Mouse (Mus musculus) spleen, postnatal 10 days (tissue): ENCODE data around the gene BC003965.

Experiments
- DNase-seq, 2 experiments: peaks; one replicate each; pipeline ENCODE4 v3.0.0; 2021 to 2022; ENCODE audit warnings: low spot score in 2 of 2

Gene BC003965

DNA sequence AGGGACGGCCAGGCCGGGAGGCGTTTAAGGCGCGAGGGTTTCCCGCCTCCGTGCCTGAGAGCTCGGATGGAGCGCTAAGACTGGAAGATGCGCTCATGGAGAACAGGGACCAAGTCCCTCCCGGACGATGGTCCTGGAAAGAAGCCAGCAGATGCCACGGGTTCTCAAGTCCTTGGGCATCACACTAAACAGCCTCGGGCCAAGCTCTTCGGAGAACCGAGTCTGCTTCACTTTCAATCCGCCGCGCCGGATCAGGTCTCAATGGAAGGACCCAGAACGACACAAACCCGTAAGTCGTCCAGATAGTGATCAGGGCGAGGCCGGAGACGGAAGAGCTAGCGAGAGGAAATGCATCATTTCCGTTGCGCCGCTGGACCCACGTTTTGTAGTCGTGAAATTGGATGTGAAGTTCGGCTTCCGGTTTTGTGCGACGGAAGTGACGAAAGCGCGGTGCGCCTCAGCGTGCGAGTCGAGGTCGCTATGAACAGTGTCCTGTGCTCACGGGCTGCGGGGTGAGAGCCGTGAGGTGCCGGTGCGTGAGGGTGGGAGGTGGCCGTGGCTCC, at the start of gene BC003965:
Gene BC003965 (plus strand): TSS at position 426 of the 563 bp plus-strand sequence.
- peak; percentile 89 to 98 for DNase-seq

DNA sequence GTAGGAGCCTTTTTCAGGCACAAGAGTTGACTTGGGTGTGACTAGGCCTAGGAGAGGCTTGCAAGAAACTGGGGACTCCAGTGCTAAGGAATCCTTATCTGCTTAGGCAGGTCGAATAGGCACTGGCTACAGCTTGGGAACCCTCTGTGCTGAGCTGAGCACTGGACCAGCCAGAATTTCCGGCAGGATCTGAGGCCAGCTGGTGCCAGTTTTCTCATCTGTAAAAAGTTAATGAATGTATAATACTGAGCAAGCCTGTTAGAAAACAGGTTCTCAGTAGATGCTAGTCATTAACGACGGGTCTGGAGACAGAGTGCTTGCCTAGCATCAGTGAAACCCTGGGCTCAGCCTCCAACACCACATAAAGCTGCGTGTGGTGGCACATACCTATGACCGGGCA, 48.7 kb upstream of the BC003965 start:
- no peak for DNase-seq

DNA sequence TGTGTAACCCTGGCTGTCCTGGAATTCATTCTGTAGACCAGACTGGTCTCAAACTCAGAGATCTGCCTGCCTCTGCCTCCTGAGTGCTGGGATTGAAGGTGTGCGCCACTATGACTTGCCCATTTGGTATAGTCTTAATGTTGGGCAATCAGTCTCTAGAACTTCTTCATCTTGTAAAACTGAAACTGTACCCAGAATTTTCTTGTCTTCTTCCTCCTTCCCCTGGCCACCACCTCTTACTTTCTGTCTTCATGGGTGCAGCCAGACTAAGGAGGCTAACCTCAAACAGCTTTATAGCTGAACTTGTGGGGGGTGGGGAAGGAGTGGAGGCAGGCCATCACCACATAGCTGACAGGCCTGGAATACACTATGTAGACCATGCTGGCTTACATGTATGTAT, 45.6 kb upstream of the BC003965 start:
- DNase-seq = no peak

DNA sequence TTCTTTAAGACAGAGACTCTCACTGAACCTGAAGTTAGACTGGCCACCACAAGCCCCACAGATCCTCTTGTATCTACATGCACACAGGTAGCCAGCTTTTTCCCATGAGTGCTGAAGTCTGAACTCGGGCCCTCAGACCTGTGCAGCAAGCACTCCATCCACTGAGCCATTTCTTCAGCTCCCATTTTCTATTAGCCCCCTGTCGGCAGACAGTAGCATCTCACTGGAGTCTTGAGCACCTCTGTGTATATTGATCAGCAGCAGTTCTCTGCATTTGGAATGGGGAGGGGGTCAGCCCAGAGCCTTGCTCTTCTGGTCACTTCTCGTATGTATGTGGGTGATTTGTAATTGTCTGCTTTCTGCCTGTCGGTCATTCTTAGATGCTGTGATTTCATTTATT, 44.4 kb upstream of the BC003965 start:
- no peak for DNase-seq

DNA sequence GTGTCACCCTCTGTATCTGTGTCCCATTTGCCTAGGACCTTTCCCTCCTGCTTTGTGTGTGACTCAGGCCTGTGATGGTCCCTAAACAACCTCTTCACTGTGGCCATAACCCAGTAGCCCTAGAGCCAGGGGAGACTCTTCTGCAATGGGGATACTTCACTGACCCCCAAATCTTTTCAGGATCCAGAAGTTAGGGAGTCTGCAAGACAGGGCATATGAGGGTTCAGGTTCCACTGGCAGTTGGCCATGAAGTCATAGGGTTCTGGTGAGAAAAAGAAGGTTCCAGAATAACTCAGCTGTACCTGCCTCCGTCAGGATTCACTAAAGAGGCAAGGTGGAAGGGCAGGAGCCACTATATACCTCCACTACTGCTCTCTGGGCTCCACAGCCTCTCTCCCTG, 22.2 kb upstream of the BC003965 start, which contains the start of gene Ccdc154:
Gene Ccdc154 (plus strand): TSS at position 301 of the 400 bp plus-strand sequence.
- no peak for DNase-seq

DNA sequence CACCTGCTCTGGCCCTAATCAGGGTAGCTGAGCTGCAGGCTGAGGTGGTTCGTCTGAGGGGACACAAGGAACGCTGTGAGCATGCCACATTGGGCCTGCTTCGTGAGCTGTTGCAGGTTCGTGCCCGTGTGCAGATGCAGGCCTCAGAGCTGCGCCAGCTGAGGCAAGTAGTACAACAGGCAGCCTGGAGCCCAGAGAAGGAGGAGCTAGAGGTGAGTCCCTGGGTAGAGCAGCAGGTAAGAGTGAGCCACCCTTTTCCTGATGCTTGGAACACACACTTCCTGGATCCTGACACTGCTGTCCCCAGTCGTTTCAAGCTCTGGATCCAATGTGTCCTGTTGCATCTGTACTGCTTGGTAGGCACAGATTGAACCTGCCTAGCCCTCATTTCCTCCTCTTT, 21.0 kb upstream of the BC003965 start:
- no peak for DNase-seq

DNA sequence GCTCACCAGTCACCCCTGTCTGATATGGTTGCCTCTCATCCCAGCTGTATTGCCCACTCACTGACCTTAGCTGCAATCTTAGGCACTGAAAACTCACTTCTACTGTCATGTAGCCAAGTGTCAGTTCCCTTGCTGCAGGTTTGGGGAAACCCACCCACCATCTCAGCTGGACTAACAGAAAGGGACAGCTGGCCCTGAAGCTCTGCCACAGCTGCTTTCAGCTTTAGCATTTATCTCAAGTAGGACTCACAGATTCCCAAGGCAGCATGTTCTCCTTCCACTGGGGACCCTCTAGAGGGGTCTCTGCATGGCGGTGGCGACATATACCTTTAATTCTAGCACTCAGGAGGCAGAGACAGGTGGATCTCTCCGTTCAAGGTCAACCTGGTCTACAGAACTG, 19.6 kb upstream of the BC003965 start:
- DNase-seq = no peak

DNA sequence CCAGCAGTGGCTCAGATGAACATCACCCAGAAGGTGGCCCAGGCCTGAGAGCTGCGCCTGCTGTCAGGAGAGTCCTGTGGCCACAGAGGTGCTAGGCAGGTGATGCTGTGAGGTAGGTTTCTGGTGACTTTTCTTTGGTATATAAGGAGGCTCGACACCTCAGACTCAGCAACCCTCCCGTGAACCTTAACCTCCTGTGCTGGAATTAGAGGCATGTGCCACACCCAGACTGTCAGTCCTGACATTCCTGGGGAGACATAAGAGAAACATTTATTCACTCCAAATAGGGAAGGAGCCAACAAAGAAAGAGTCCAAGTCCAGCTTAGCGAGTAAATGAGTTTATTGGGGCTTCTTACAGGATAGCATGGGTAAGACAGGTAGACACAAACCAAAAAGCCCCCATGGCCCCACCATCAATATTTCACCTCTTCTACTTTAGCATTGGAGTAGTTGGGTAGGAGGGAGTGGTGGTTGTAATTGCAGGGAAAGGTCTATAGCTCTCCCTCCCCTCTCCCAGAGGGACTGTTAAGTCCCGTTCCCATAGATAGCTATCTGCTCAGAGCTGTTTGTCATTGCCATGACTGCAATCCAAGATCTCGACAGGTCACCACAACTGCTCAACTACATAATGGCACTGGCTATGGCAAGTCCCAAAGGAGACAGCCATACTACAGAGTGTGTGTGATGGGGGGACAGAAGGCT, 18.2 kb upstream of the BC003965 start:
- DNase-seq = no peak

DNA sequence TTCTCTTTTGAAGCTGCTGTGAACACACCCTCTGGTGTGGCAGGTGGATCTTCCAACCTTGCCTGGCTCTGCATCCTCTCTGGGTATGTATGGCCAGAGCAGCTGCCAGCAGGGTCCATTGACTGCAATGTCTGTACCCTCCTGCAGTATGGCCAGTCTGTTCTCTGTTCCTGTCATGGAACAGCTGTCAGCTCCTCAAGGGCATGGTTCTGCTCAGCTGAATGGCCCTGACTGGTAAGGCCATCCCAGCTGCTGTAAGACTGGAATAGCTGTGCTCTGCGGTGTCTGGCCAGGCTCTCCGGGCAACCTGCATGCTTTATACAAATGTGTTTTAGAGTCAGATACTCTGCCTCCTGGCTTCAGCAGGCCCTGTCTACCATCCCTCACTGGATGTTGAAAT, 14.6 kb upstream of the BC003965 start:
- DNase-seq = no peak

DNA sequence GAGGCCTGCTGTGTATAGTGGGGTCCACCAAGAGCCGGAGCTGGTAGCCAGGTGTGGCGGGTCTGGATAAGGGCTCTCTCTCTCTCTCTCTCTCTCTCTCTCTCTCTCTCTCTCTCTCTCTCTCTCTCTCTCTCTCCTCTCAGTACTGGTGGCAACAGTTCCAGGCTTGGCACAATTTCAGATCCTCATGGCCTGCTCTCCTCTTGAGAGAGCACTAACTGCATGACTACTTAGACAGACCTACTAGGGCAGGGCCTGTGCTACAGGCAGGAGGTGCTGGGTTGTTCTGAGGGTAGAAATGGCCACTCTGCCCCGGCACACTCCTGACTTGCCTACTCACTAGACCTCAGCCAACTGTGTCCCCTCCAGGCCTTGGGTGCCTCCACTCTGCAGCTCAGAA, 11.8 kb upstream of the BC003965 start:
- no peak for DNase-seq

DNA sequence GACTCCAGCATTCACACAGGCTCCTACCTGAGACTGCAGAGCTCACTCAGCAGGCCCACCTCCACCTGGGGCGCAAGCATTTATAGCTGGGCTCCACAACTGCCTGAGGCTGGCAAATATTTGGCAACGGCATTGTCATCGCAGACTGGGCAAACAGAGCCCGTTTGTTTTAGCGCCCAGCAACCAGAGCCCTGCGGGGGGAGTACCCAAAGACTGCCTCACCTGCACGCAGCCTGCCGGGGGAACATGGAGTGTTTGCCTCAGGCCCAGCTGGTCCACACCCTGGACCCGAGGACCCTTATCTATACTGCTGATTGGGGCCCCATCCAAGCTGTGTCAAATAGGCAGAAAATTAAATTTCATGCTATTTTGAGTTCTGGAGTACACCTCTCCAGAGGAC, 8.9 kb upstream of the BC003965 start, which contains the start of gene Gm38655:
Gene Gm38655 (minus strand): TSS at position 61 of the 400 bp plus-strand sequence.
- DNase-seq = no peak

DNA sequence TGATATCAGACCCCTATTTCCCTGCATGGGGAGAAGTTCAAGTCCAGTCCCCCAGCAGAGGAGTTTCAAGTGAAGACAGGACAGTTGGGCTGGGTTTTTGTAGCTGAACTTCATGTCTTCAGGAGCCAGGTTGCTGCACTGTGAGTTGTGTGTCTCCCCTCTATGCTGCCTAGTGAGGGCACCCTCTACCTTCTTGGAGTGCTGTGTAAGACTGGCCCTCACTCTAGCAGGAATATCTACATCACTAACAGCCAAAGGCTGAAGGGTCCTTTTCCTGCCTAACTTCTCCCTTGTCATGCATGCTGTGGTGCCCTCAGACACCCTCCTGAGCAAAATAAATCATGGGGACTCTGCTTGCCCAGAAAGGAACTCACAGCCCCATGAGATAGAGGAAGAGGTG, 1.1 kb upstream of the BC003965 start:
- DNase-seq = no peak

DNA sequence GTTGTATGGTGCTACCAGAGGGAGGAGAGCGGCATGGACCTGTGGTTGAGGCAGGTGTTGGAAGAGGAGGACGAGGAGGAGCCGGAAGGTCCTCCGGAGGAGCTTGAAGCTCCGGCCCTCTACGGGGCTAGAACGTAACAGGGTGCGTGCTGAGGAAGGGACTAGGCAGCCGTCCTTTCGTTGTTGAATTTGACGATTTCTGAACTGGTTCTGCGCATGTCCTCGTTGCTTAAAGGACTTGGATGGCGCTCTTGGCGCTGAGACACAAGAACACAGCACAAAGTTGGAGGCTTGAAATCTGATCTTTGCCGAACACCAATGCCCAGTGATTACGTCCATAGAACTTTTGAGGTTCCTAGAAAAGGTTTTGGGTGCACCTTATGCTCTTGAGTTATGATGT, 607 bp downstream of the BC003965 start:
- no peak for DNase-seq

DNA sequence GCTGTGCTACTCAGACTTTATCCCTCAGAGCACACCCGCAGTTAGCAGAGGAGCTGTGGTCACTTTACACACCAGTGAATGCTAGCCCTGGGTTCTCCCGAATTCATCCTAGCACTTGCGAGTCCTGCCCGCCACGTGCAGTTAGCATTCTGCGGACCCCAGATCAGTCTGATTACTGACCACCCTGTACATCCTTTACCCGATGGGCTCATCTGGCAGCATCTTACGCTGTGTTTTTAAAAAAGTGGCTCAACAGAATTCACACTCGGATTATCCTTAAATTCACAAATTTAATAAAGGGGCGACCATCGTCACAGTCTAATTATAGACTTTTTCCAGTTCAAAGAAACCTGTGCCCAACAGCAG, 3.4 kb downstream of the BC003965 start:
- DNase-seq = no peak

DNA sequence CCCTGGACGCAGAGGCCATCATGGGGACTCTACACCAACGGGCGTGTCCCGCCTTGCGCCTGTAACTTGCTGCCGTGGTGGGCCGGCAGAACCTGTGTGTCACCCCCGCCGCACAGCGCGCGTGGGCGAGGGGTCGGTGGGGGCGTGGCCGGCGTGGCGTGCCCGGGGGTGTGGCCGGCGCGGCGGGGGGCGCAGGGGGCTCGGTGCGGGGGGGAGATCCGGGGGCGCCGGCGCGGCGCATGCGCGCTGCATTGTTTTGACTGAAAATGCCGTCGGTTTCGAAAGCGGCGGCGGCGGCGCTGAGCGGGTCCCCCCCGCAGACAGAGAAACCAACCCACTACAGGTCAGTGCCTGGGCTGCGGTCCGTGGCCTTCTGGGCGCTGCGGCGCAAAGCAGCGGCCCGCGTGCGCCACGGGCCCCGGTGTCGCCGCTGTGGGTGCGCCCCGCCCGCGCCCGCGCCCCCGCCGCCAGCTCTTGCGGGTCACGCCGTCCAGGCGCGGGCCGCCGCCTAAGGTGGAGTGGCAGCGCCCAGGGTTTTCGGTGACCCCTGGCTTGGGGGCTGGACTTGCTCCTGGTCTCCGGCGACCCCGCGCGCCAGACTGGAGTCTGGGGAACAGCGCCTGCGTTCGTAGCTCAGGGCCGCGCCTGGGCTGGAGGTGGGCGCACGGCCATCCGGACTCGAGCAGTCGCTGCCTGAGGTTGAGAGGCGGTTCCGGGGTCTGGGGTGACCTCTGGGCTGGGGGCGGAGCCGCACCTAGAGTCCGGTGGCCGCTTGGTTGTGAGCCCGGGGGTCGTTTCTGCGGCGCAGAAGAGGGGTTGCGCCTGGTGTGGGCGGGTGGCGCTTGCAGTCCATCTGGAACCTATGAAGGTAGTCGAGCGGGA, 4.0 kb downstream of the BC003965 start, which contains the start of gene Unkl:
Gene Unkl (plus strand): TSS at position 248 of the 882 bp plus-strand sequence.
- peak; percentile 50 to 77 for DNase-seq

DNA sequence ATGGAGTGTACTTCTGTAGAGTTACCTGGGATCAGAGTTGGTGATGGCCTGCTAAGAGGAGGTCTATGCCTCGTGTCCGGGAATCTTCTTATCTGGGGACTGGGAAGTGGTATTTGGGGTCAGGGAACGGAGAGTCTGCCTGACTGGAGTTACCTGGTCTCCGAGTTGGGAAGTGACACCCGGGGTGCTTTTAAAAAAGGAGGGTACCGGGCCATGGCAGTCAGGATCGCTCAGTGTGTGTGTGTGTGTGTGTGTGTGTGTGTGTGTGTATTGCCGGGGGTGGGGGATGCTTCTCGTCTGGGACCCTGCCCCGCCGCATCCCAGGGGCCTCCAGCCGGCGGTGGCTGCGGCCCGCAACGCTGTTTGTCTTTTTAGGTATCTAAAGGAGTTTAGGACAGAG, 4.7 kb downstream of the BC003965 start:
- DNase-seq = no peak

DNA sequence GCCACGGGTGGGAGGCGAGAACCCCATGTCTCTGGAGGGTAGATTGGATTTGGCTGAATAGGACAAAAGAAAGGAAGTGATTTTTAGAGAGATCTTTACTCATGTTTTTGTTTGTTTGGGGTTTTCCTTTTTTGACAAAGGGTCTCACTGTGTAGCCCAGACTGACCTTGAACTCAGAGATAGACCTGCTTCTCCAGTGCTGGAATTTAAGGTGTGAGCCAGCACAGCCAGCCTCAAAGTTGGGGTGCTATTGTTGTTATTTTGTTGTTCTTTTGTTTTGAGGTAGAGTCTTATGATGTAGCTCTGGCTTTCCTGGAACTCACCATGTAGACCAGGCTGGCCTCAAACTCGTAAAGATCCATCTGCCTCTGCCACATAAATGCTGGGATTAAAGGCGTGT, 18.0 kb downstream of the BC003965 start:
- no peak for DNase-seq

DNA sequence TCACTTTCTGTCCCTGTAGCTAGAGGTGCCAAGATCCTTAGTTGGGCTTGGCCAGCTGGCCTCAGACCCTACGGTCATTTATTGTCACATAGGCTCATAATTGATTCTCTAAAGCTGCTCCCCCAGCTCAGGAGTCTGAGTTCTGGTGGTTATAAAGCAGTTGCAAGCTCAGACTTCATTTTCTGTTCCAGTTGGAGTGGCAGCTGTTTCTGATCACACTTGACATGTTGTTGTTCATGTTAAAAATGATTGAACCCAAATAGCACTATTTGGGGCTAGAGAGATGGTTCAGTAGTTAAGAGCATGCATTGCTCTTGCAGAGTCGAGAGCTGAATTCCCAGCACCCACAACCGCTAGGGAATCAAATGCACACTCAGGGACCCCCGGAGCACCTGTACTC, 25.7 kb downstream of the BC003965 start:
- DNase-seq = no peak

DNA sequence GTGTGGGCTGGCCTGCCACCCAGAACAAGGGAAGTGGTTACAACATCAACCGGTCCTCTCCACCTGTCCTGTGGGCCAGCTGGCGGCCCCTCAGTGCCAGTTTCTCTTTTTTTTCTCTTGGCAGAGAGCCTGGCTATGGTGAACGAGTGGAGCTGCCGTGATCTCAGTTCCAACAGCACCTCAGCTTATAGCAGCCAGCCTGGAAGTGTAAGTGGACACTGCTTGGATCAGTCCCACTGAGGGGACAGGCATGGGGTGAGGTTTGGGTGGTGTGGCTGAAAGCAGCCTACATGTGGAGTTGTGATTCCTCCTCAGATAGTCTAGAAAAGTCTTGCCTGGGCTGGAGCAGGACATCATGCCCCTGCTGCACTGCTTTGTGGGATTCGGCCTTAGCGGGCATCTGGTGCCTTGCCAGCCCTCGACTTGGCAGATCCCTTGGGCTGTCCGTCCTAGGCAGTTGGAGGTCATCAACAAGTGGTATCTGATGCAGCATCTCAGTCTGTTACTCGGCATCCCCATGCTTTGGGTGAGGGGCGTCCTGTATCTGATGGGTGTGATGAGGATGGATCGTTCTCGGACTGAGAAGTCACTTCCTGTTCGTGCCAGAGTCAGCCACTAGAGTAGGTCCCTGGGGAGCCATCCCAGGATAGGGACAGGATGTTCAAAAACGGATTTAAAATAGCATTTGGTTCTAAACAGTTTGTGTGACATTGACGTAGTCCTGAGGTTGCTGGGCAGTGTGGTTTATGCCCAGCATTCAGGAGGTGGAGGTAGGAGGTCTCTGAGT, 26.5 kb downstream of the BC003965 start:
- DNase-seq = no peak

DNA sequence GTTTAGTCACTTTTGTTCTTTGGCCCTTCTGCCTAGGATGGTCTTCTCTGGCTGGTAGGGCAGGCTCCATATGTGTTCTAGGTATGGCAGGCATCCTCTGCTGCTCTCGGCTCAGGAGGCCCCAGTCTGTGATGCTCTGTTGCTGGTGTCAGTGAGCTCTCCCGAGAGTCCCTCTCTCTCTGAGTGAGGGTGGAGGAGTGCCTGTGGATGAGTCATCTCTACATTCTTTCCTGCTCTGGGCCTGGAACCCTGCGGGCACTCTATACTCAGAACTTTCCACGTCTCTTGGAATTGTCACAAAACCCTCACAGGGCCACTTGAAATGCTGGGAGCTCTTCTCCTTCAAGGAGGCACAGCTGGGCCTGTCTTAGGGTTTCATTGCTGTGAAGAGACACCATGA, 27.4 kb downstream of the BC003965 start:
- no peak for DNase-seq

DNA sequence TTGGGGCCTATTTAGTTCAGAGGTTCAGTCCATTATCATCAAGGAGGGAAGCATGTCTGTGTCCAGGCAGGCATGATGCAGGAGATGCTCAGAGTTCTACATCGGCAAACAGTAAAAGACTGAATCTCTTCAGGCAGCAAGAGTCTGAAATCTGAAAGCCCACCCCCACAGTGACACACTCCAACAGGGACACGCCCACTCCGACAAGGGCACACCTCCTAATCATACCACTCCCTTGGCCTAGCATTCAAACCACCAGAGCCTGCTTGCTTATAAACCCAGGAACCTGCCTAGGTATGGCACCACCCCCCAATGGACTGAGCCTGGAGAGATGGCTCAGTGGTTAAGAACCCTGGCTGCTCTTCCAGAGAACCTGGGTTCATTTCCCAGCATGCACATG, 31.1 kb downstream of the BC003965 start:
- no peak for DNase-seq

DNA sequence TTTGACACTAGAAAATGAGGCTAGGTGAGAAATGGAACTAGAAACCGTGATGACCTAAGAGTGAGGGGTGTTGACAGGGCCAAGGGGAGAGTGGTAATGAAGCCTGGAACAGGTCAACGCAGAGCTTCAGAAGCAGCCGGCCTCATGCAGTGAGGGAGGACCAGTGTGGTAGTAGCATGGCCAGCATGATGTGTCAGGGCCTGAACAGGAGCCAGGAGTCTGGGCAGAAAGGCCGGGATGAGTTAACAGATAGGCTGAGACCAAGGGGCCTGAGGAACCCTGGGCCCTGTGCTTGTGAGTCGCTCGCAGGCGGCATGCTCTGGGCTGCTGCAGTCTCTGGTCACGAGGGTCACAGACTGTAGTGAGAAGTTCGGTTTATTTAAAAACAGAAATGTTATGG, 34.6 kb downstream of the BC003965 start:
- no peak for DNase-seq
